Mouse (Mus musculus) embryo, embryonic 11 days (tissue): ENCODE results near the gene Kctd4.

Source experiments
- DNase-seq: peaks from one replicate; pipeline ENCODE4 v3.0.0-alpha.2; 2015

Gene Kctd4

DNA sequence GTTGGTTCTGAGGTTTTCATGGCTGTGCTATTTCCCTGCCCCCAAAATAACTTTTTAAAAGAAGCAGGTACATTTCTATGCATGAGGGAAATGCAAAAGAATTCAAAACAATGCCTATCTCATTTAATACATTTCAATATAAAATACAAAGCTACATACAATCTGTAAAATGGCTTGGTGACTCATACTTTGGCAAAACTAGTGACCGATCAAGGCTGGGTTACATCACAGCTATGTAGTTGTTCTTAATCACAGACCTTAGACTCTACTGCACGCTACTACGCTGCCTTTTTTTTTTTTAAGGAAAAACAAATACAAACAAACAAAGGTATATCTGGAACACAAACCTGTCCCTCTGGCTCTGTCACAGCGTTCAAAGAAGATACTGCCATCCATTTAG lies 37.6 kb downstream of the Kctd4 start:
- no peak for DNase-seq

DNA sequence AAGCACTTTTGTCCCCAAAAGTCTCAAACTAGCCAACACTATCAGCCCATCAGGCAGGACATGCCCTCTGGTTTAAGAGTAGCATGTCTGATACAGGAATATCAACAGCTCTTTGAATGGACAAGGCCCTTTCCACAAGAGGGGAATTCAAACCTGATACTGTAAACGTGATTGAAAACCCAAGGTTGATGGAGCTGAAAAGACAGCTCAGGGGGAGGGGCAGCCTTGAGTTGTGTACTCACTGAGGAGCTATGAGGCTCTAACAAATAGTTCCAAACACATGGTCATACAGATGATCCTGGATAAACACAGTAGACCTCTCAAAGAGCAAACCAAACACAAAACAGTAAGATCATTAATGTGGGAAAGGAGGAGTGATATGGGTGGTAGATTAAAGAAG lies 43.3 kb downstream of the Kctd4 start:
- no peak for DNase-seq

DNA sequence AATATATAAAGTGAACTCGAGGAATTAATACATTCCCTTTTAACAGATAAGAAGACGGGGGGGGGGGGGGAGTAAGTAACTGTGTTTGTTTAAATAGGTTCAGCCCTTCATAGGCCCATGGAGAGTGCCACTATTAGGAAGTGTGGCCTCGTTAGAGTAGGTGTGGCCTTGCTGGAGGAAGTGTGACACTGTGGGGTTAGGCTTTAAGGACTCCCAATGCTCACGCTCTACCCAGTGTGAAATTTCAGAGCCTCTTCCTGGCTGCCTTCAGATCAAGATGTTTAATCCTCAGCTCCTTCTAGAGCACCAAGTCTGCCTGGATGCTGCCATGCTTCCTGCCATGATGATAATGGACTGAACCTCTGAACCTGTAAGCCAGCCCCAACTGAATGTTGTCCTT lies 47.0 kb downstream of the Kctd4 start:
- no peak for DNase-seq

DNA sequence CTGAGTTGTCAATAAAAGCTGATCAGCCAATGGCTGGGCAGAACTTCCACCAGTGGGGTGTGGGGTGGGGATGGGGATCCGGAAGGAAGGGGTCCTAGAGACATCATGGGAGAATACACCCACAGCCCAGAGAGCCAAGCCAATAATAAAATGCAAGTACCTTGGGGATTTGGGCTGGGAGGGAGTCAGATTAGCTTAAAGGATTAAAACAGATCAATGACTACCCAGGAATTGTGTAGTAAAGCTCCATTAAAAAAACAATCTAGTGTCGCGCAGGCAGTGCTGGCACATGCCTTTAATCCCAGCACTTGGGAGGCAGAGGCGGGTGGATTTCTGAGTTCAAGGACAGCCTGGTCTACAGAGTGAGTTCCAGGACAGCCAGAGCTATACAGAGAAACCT lies 50.2 kb downstream of the Kctd4 start:
- no peak for DNase-seq

DNA sequence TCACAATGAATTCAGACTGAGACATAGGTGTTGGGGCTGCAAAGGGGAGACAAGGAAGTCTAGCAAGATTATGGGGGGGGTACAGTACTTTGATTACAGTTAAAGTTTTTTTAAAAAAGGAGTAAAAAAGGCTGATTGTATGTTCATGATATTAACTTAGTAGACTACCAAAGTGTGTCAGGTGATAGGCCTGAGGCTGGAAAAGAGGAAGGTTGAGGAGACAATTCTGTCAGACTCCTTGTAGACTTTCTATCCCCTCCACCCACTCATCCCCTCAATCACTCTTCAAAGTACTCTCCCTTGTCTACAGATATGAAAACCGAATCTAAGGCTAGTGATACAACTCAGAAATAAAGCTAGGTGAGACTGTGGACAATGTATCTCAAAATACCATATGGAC lies 53.4 kb downstream of the Kctd4 start:
- DNase-seq: no peak

DNA sequence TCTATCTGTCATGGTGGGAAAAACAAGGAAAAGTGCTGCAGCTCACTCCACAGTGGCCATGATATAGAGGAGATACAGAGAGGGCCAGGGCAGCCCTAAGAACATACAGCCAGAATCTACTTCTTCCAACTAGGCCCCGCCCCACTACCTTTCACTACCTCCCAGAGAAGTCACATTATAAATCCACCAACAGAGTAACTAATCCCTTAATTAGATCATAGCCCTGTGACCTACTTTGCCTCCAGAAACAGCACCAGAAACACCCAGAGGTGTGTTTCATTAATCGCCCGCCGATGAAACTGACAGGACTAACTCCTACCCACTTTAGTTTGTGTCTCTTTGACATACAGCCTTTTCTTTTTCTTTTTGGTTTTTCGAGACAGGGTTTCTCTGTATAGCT lies 54.4 kb downstream of the Kctd4 start:
- DNase-seq: no peak

DNA sequence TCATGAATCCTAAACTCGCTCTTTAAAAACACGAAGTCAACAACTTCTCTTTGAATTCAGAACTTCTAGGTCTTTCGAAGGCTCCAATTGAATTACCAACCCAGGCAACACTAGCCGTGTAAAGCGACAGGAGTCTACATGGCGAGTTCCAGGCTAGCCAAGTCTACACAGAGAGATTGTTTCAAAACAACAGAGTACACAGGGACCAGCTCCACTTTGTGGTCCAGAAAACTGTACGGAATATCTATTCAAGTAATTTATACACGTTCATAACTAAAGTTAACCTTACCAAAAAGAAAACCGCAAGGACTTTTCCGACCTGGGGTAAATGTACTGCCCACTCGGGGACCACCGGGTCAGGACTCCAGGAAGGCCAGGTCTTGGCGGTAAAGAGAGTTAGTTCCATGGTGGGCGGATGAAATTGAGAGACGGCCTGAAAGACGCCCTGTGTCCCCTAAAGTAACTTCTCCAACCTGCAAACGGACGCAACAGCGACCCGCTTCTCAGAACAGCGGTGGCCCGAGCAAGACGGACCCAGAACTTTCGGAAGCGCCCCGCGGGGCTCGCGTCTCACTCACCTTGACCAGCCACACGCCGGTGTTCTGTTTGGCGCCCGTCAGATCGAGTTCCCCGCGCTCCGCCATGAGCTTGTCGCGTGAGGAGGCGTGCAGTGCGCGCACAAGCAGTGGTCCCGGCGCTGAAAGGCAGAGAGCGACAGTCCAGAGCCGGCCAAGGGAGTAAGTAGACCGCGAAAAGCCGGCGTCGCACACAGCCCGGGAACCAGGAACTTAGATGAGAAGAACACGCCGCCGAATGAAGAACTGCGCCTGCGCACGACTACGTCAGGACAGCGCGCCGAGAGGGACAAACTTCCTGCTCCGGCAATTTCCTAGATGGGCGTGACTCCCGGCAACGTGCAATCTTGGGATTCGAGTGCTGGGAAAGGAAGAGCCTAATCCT lies 55.6 kb downstream of the Kctd4 start, which contains the start of gene Gtf2f2:
TSS of gene Gtf2f2 (minus strand) at position 764 of the 960 bp plus-strand sequence.
- peak; percentile 95 for DNase-seq

DNA sequence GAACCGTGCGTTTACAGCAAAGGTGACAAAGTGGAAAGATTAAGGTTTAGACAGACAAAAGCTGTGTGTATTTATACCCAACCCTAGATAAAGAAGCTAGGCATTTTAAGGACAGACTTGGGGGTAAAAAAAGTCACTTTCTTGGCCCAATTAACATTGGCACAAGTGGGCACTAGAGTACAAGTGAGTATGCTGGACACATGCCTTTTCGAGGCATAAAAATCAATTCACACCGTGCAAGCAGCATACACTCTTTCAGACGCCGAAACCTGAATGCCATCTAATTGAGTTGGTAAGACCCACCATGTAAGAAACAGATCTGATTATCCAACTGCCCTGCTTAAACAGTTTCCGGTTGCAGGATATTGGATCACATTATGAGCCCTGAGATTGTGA lies 56.3 kb downstream of the Kctd4 start:
- DNase-seq: no peak

DNA sequence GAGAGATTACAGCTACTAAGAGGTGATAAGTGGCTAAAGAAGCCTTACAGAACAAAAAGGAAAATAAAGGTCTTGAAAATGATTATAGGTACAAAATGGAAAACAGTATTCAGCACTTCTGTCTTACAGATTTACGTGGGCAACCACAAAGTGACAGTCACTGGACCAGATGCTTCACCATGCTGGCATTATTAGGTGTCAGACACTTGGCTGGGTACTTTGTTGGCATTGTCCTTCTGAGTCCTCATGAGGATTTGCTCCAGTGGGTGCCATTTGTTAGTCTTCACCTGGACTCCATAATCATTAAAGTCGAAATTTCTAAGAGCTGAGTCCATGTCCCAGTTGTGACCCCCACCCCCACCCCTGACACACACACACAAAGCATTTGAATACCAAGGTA lies 59.5 kb downstream of the Kctd4 start:
- no peak for DNase-seq
